Mouse (Mus musculus) induced T-regulatory cell, adult 2 months (primary cell): ENCODE measurements around the gene Cse1l.
A peak's percentile ranks its signal among the peaks of the same experiment; 100 is the strongest.

Experiments used
- DNase-seq: peaks from one replicate; pipeline ENCODE4 v3.0.0-alpha.2; 2012; ENCODE audit warnings: low read depth

Gene Cse1l

DNA sequence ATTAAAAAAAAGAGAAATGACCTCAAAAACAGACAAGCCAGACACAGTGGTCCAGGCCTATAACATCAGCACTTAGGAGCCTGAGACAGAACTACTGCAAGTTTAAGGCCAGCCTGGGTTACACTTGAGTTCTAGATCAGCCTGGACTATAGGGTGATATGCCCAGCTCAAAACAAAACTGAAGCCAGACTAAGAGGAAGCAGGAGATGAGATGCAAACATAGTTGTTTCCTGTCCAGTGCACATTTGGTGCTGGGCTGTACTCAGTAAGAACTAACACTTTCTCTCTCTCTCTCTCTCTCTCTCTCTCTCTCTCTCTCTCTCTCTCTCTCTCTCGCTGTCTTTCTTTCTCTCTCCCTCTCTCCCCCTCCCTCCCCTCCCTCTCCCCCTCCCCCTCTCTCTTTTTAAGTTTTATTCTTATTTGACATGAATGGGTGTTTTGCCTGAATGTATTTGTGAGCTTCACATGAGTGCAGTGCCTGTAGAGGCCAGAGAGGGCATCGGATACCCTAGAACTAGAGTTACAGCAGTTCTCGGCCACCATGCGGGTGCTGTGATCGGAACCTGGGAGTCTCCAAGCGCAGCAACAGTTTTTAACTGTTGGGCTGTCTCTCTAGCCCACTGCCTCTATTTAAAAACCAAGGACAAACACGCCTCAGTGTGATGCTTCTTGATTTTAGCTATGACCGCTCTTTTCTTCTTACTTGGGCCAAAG, 4.9 kb upstream of the Cse1l start:
- no peak for DNase-seq

DNA sequence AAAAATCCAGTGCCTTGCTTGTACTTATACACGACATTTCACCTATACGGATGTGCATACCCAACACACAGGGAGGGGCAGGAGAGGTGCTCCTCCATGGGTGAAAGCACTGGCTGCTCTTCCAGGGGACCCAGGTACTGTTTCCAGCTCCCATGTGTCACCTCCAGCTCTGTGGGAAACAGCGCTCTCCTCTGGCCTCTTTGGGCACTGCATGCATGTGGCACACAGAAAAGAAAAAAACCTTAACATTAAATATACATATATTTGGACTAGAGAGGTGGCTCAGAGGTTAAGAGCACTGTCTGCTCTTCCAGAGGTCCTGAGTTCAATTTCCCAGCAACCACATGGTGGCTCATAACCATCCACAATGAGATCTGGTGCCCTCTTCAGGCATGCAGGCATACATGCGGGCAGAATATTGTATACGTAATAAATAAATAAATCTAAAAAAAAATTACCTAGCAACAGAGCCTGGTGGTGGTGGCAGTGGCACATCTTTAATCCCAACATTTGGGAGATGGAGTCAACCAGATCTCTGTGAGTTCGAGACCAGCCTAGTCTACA, 2.0 kb upstream of the Cse1l start:
- peak; percentile 48 for DNase-seq

DNA sequence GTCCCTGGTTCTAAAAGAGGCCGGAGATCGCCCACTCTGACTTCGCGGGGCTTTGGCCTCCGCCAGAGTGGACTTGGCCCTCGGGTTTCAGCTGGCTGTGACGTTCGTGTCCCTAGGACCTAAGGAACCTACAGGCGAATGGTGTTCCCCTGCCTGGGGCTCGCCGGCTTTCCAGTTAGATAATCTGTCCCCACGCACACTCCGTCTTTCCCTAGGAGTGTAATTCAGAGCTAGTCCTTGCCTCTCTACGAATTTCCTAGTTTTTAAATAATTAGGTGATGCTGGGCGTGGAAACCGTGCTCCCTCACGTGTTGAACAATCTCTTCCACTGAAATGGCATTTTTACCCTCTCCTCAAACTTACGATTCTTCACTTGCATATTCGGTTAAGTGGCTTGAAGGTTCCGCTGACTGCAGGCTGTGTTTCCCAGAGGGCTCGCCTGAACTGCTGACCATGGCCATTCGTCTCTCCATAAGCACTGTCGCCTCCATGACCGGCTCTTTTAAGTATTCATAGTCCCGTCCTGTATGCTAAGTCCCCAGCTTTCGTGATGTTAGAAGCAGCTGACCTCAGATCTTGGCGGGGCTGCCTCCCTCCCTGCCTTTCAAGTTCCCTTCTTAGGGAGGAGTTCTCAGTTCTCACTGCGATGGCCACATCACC, 813 bp downstream of the Cse1l start:
- DNase-seq, result peak; percentile 56

DNA sequence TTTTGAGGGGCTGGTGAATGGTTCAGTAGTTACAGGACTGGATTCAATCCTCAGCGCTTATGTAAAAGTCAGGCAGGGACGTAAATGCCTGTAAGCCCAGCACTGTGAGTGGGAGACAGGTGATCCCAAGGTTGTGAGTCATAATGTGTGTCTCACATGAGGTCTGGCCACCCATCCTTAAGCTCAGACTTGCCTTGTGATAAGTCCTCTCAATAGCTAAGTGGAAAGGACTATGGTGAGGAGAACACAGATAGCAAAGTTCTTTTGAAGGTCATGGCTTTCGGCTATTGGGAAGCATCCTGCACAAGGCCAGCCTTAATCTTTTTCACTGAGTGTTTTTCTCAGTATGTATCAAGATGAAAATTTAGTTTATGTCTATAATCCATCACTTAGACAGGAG, 3.9 kb downstream of the Cse1l start:
- peak; percentile 23 for DNase-seq

DNA sequence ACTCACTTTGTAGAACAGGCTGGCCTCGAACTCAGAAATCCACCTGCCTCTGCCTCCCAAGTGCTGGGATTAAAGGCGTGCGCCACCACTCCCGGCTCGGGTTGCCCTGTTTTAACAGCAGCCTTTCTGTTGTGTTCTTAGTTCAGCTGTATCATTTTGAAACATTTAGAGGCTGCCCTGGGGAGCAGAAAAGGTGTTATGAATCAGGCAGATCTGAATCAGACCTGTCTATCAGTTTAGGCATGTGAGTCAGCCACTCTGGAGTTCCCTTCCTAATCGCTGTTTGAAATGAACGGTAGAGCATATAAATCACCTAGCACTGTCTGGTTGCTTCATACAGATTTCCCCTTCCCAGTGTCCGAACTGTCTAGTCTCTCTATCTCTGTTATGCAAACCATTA, 4.7 kb downstream of the Cse1l start:
- peak; percentile 36 for DNase-seq

DNA sequence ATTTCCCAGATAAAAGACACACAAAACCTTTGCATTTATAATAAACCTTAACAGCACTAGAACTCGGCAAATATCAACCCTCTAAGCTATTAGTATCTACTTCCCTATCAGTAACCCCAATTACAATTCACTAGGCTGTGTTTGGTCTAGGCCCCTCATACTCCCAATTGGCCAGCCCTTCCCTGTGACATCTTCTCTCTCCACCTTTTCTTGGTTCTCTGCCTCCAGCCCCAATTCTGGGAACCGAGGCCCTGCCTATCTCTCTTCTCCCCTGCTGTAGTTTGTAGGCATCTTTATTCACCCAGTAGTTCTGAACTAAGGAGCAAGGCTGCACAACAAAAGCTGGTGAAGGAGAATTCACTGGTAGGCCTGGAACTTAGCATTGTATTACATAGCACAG, 18.1 kb downstream of the Cse1l start:
- DNase-seq, result no peak

DNA sequence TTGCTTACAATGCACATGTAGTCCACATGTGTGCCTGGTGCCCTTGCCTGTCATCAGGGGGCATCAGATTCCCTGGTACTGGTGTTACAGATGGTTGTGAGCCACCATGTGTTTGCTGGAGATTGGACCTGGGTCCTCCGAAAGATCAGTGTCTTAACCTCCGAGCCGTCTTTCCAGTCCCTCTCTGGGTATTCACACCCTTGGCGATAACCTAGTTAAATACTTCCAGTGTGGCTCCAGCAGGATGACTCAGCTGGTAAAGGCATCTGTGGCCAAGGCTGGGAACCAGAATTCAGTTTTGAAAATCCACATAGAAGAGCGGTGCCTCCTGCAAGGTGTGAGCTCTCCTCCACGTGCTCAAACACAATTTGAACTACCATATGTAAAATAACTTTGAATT, 28.1 kb downstream of the Cse1l start:
- no peak for DNase-seq

DNA sequence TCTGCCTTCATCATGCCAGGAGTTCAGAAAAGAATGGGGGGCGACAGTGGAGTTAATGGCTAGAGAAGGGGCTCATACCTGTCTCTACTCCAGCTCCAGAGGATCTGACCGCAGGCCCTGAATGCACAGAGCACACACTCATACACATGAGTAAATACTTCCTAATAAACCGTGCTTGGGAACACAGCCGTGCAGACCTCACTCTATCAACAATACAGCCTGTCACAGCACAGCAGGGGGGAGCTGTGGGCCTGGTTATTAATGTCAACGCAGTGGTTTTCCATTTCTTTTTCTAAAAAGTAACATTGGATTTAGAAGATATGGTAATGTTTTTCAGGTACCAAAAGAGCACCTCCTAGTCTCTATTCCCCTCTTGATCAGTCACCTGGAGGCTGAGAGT, 28.6 kb downstream of the Cse1l start:
- DNase-seq, result no peak

DNA sequence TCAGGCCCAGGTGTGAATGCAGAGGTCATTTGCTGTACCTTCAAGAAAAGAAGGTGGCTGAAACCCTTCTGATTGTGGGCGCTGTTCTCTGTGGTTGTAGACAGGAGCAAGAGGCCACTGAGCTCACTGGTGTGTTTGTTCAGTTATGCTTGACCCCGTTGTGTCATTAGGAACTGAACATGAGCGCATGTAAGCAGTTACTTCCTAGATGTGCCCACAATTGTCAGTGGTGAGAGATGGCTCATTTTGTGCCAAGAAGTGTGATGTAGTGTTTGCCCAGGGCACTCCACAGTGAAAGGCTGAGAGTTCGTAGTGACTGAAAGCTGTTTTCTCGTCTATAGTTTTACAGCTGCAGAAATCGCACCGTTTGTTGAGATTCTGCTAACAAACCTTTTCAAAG, 29.7 kb downstream of the Cse1l start:
- DNase-seq, result no peak

DNA sequence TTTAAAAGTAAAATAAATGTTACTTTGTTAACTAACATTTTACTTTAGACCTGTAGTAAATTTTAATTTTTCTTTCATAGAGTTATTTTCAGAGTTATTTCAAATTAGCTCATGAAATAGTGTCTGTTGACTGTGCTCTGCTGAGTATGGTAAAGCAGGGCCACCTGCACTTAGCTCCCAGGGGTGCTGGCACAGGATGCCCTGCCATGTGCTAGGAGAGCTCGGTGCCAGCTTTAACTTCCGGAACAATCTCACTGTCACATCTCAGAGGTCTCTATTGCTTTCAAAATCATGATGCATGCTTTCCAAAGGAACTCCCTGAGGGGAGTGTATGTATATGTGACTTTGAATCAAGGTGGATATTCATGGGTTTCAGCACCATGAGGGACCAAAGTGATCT, 30.3 kb downstream of the Cse1l start:
- DNase-seq, result no peak

DNA sequence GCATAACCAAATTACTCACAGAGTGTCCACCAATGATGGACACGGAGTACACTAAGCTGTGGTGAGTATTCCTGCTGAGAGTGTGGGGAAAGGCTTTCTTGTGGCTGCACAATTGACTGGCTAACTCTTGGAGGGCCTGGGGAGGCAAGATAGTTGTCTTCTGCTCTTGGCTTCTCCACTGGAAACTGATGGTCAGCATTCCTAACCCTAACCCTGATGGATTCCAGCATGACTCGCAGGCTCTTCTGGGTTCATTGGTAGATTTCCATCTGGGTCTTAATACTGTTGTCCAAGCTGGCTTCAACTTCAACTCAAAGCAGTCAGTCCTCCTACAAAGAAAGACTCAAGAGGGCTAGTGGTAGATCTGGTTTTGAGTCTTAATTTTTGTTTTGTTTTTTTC, 37.3 kb downstream of the Cse1l start:
- DNase-seq, result no peak

DNA sequence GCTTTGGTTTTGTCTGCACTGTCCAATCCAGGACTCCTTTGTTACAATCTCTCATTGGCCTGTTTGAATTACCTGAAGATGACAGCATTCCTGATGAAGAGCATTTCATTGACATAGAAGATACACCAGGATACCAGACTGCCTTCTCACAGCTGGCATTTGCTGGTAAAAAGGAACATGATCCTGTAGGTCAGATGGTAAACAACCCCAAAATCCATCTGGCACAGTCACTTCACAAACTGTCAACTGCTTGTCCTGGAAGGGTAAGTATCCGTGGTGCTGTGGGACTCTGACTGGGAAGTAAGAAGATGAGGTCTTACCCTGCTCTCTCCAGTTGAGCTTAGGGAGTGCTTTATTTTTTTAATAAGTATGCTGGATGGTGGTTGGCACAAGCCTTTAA, 38.5 kb downstream of the Cse1l start:
- no peak for DNase-seq

DNA sequence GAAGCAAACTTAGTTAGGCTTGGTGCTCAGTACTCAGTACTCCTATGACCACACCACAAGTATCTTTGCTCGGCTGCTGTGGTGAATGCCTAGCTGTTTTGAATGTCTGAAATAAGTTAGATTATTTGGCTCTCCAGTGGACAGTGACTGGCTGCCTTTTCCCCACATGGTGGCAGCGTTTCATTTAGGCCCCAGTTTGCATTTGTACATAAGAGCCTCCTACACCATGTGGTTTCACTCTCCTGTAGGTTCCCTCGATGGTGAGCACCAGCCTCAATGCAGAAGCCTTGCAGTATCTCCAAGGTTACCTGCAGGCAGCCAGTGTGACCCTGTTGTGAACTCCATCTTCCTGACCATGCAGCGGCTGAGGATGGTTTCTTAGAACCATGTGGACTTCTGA, 39.6 kb downstream of the Cse1l start:
- peak; percentile 36 for DNase-seq

DNA sequence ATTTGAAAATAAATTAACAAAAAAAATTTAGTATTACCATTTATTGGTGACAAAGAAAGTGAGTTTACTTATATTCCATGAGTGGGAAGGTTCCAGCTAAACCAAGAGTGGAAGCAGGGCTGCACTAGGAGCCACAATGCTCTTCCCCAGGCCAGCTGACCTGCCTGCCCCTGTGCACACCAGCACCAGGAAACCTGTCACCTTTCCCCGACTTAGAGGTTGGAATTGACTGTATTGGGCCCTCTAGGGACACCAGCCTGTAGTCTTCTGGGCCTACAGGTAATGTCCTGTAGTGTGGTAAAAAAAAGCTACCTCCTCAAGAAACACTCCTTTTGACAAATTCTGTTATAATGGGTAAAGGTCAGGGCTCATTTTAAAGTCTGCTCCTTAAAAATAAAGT, 42.4 kb downstream of the Cse1l start:
- no peak for DNase-seq

DNA sequence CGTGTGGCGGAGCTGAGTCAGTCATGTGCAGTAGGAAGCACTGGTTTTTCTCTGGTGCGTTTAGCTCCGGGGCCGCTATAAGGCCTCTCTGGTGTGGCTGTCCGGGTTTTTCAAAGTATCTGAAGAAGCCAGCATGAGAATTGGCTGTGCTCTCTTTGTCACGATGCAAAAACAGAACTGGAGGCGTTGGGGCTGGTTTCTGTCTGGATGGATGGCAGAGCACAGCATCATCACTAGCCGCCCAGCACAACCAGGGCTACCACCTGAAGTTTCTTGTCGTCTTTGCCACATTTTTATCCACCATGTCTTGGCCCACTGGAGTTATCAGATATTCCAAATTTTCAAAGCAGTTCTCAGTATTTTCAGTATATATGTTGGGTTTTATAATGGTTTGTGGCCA, 43.1 kb downstream of the Cse1l start:
- DNase-seq, result no peak

DNA sequence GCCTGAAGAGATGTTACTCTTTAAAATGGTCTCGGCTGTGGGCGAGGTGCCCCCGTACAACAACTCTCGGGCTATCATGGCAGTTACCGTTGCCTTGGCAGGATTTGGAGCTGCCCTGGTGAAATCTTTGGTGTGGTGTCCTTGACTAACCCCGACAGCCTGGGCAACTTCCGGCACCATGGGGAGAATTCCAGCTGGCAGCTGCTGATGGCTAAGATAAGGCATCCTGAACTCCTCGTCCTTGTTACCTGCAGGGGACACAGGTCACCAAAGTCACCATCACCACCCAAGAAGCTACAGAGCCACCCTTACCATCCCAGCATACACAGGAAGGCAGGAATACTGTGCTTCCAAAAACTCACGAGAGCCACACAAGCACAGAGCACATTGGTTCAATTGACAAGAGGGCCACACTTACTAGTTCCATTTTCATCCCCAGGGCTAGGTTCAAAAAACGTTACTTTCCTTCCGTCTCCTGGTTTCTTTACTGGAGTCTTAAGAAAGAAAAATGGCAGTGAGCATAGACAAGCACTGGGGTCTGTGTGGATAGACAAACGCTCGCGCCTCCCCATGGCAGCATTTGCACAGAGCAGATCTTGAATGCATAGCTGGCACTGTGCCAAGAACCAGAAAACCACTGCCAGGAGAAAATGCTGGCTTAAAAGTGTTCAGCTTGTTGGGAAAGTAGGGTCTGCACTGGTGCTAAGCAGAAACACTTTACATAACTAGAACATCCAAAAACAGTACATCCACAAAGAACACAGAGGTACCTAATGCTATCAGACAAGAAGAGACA, 45.2 kb downstream of the Cse1l start:
- DNase-seq, result no peak

DNA sequence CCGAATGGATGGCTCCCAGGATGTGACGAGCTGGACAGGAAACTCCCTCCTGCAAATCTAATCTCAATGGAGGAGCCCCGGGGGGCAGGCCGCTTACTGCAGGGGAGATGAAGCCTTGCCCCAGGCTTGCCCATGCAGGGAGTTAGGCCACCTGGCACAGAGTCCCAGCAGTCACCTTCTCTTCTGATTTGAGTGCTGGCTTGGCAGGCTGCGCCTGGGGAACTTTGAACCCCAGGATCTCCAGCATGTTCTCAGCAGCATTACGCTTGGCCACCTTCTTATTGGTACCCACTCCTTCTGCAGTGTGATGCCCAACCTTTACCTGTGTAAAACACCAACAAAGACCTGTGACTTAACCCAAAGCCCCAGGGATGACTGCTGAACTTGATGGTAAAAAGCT, 46.3 kb downstream of the Cse1l start:
- no peak for DNase-seq

DNA sequence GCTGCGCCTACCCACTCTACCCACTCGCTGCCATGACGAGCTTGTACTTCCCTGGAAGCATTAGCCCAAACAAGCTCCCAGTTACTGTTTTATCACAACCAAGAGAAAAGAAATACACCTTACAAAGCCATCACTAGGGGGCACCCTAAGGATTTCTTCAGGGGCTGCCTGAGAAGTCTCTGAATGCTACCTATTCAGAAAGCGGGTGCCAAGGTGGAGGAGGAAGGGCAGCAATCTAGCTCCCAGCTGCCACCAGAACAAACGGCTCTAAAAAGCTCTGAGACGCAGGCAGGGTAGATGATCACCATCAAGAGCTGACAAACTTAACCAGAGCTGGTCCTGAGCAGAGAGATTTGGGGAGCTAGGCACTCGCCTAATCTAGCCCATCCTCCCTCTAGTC, 51.0 kb downstream of the Cse1l start:
- peak; percentile 81 for DNase-seq

DNA sequence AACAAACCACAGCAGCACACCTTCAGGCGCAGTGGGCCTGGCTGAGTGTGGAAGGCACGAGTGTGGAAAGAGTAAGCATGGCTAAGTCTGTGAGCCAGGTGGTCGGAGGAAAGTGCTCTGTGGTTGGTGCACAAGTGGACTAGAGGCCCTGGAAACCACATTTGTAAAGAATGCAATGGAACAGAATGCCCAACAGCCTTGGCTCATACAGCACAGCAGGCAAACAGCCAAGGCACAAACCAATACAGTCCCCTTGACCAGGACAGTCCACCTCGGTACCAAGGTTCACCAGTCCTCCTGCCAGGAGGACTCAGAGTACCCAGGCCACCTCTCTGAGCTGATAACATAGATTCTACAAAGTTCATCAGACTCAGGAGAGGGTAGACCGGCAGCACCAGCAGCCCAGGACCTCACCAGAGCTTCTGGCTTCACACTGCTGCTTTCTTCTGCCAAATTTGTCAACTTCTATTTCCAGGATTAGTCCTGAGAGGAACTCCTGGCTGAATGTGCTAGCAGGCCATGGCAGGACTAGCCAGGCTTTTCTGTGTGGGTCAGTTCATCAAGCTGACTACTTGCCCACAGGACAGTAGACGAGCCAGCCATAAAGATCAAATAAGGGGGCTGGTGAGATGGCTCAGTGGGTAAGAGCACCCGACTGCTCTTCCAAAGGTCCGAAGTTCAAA, 54.9 kb downstream of the Cse1l start:
- no peak for DNase-seq

DNA sequence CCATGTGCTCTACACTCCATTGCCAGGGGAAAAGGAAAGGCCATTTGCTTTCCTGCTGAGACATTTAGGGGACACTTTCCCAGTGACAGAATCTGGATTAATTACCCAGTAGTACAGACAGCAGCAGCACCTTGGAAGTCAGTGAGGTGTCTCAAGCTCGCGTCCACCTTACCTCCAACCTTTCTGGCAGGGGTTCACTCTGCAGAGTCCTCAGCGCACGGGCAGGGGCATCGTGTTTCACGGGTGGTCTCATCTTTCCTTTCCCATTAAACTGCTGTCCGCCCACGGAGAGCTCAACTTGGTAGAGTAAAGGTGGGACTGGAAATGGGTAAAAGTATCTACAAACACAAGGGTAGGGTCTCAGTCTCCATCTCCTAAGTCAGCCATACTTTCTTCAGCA, 57.4 kb downstream of the Cse1l start:
- DNase-seq, result no peak

DNA sequence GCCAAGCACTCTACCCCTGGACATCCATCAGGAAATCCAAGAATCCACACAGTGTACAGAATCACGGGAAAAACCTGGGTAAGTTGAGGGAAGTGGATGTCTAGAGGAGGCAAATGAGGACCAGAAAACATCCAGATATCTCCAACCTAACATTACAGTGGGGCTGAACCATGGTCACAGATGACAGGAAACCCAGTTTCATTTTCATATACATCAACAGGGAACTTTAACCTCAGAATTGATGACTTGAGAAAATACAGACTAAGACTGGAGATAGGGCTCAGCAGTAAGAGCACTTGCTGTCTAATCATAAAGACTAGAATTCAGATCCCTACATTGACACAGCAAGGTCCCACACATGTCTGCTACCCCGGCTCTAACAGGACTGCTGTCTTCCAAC, 58.9 kb downstream of the Cse1l start:
- peak; percentile 60 for DNase-seq

DNA sequence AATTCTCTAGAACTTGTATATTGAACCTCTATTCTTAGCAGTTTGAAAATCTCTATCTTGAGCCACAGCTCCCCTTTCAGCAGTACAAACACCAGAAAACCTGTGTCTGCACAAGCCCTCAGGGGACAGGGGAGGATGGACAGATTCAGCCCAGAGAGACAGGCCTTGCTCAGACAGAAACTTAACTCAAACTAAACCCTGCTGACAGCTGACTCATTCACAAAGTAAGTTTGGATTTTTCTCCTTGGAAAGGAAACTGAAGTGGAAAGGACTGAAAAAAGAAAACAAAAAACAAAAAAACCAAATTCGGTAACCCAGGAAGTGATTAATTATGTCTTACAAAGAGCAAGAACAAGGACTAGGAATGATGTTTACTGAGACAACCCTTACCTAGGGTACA, 67.3 kb downstream of the Cse1l start:
- DNase-seq, result no peak
